Mouse (Mus musculus) kidney, postnatal 4 days (tissue): ENCODE measurements around the gene Ulk4.
A peak's percentile ranks its signal among the peaks of the same experiment; 100 is the strongest.
"Not testable (repeated sequence)": the region's sequence is repeated elsewhere in the genome, so short reads cannot be mapped to it uniquely, and the experiment has no call there.

Experiments used
- DNase-seq, 2 experiments: peaks; one replicate each; pipeline ENCODE4 v3.0.0; 2021; ENCODE audit warnings: mixed read lengths in 2 of 2

Gene Ulk4

DNA sequence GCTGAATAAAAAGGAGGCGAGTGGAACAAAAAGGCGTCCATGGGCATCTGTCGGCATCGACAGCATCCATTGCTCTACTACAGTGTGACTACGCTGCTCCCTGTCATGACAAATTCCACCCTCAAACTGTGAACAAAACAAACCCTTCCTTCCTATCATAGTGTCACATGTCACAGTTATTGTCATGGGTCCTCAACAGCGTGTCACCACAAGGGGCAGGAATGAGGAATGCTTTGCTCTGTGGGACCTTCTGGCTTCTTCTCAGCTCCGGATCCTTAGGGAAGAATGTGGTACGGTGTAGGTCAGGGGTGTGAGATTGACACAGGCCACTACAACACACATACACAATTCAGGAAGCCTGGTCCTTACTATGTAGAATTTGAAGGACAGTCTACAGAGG, 218.5 kb downstream of the Ulk4 start:
- peak in 1 of 2 experiments; percentile 32 for DNase-seq

DNA sequence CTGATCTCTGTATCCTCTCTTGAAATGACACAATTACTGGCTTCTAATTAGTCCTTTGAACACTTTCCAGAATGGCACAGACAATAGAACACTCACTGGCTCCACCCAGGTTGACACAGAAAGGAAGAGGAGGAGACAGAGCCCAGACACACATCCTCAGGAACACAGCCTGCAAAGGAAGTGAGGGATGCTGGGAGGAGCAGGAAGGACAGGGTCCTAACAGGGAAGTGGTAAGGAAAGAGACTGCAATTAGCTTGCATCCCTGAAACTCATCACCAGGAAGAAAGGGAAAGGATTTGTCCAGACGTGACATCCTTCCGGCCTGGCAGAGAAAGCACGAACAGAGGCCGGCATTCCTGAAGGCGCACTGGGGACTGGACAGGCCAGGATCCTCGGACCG, 218.9 kb downstream of the Ulk4 start:
- peak; percentile 45 to 64 for DNase-seq

DNA sequence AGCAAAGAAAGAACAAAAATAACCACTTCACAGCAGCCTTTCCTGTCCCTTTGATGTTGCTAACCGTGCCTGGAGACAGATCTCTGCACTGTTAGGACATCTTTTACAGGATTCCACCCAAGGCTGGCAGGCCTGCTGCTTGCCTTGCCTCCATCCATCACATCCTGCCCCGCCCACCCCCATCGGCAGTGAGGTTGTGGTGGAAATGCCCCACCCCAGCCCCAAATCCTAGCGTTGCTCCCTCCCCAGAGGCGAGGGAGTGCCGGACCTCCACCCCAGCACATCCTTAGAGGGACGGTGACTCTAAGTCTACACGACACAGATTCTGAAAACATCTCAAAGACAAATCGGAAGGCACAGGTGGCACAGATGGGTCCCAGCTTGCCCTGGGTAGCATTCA, 219.6 kb downstream of the Ulk4 start:
- DNase-seq: peak; percentile 48 to 68

- no peak for DNase-seq
These were observed 220.5 kb downstream of the Ulk4 start for GRCm38 (mm10) chr9:121056526-121056925.

- DNase-seq: peak in 1 of 2 experiments; percentile 37
These were observed 221.0 kb downstream of the Ulk4 start for GRCm38 (mm10) chr9:121056036-121056435.

DNA sequence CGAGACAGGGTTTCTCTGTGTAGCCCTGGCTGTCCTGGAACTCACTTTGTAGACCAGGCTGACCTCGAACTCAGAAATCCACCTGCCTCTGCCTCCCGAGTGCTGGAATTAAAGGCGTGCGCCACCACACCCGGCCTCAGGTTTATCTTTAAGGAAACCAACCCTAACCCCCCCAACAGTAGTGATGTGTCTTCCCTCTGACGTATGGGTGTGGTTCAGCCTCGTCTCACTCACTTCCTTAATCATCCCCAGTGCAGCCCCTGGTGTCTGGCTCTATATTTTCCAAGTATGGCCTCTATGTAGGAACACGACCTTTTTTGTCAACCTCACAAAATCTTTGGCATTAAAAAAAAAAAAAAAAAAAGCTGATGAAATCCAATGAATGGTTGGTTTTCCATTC, 231.3 kb downstream of the Ulk4 start:
- not testable (repeated sequence) for DNase-seq

GRCm38 (mm10) chr9:121044471-121045206, 232.4 kb downstream of the Ulk4 start:
- no peak for DNase-seq

DNA sequence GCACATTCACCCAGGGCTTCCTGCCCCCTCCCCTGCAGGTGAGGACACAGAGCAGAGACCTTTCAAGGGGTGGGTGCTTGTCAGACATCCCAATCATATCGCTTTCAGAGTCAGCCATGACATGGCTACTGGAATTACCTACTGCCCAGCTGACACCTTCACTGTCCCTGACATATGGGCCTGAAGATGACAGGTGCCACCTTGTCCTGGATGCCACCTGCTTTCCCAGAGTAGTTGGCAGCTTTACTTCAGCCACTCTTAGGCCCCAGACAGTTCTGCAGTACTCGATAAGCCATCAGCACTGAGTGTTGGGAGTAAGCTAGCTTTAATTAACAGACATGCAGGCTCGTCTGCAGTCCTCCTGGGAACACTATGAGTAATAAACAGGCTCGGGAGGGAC, 234.0 kb downstream of the Ulk4 start:
- DNase-seq: no peak

GRCm38 (mm10) chr9:121038396-121038795, 238.6 kb downstream of the Ulk4 start:
- DNase-seq: no peak

GRCm38 (mm10) chr9:121037975-121038374, 239.0 kb downstream of the Ulk4 start:
- DNase-seq: no peak

DNA sequence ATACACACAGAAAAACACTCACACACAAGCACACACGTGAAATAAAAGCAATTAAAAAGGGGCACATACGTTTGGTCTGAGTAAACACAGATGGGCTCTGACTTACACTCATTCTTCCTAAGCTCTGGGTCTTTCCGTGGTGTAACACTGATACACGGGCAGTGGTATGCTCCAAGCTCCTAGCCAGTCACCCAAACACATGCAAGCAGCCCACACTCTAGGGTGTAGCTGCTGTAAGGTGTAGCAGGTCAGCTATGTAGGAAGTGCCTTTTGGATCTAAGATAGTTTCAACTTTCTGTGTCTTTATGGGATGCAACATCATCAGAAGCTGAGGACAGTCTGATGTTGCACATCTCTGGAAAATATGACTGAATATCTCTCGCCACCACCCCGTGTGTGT, 241.7 kb downstream of the Ulk4 start:
- no peak for DNase-seq

DNA sequence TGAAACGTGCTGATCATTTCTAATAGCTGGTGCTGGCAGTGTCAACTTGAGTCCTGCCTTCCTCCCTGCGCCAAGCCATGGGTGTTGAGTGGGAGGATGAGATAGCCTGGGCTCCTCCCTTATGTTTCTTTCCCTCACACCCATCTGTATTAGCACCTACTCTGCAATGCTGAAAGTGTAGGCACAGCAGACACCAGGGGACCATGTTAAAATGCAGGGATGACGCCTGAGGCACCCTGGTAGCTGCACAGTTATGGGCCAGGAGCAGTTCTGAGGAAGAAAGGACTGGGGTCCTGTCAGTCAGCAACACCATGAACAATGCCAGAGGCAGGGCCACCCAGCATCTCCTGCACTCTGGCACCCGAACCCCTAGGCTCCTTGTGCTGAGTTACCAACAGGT, 243.4 kb downstream of the Ulk4 start:
- no peak for DNase-seq

DNA sequence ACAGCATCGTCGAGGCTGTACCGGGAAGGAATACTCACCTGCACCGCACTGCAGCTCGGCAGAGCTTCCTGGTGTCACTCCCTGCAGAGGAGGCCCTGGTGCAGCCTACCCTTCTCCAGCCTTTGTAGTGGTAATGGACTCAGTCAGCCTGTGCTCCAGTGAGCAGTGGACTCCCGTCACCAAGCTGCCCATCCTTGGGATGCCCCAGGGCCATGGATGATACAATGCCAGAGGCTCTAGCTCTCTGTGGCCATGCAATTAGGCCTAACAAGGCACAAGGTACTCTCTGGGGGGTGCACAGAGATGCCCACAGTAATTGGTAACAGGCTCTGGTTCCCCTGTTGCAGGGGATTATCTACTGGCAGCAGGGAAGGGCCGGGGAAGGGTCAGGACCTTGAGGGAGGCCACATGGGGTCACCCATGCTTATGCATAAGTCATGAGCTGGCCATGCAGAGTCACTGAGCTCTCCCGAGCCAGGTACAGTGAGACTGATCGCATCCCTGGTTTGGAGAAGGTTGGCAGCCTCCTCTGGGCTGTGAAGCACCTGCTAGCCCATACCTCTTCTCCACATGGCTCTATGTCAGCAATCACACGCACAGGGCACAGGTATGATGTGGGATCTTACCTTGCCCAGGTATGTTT, 244.6 kb downstream of the Ulk4 start:
- no peak for DNase-seq

DNA sequence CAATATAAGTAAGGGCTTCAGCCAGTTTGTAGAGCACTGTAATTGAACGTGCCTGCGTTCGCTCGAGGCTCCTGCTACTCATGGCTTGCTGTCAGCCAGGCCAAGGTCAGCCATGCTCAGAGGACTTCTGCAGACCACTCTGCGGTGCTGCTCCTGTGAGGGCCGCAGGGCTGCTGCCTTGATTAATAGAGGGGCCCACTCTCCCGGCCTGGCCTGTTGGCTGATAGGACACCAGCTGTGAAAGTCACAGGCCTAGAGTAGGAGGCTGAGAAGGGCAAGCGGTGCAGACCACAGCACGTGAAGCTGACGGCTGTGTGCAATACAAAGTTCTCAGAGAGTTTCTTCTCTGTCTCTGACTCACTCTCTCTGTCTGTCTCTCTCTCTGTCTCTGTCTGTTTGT, 246.0 kb downstream of the Ulk4 start:
- DNase-seq: peak; percentile 28 to 47

DNA sequence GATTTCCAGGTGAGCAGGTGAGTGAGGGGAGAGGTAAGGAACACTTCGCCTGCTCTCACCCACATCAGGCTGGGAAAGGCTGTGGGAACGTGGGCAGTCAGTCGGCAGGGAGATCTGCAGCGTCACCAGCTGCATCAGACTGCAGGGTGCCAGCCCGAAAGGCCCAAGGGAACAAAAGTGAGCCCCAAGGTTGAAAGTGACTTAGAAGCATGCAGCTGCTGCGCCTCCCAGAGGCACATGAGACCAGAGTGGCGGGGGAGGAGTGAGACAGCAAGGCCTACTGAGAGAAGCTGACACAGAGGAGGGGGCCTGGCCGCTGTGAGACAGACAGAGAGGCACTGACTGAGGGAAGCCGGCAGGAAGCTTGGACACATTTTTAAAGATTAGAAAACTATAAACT, 247.2 kb downstream of the Ulk4 start:
- DNase-seq: peak; percentile 24

GRCm38 (mm10) chr9:121023526-121024264, 253.3 kb downstream of the Ulk4 start:
- DNase-seq: no peak

DNA sequence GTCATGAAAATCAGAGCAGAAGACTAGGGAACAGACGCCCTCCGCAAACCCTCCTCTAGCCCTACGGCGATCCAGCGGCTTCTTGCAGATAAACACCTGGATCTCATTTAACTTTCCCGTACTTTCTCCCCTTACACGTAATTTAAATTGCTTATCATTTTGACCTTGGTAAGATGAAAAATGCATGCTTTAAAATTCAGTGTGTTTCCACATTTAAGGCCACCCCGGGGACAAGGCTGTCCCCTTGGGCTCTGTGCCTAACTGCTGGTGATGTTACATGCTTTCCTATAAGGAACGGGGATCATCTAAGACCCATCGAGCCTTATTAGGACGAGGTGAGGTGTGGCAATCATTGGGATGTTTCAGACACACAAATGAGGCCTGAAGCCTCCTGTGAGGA, 256.6 kb downstream of the Ulk4 start:
- no peak for DNase-seq

GRCm38 (mm10) chr9:121019932-121020331, 257.1 kb downstream of the Ulk4 start:
- no peak for DNase-seq

- DNase-seq: no peak
These were observed 258.3 kb downstream of the Ulk4 start for GRCm38 (mm10) chr9:121018524-121019315.

DNA sequence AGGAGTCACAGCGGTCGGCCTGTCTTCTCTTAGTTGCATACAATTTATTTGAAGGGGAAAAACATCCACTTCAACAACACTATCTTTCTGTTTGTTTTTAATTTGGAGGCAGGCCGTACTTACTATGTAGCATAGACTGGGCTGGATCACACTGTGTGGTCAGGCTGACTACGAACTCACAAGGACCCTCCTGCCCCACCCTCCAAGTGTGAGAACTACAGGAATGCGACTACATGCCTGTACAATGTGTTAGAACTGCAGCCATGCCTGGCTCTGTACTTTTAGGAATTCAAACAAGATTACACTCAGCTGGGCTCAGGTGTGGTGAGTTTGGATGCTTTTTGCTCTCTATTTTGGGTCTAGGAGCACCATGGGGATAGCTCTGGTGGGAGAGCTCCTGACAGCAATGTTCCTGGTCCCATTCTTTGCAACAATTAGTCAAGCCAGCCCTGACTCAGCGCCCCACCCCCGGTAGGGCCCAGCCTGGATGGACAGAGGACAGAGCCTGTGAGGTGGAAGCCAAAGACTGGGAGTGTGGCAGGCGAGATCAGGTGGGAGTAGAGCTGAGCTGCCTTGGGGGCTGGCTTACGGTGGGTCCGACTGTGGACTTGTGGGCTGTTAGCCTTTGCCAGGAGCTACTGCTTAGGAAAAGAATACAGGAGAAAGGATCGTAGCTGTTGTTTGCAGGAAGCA, 261.0 kb downstream of the Ulk4 start:
- DNase-seq: no peak

- peak; percentile 19 to 40 for DNase-seq
These were observed 265.5 kb downstream of the Ulk4 start for GRCm38 (mm10) chr9:121011540-121011939.

DNA sequence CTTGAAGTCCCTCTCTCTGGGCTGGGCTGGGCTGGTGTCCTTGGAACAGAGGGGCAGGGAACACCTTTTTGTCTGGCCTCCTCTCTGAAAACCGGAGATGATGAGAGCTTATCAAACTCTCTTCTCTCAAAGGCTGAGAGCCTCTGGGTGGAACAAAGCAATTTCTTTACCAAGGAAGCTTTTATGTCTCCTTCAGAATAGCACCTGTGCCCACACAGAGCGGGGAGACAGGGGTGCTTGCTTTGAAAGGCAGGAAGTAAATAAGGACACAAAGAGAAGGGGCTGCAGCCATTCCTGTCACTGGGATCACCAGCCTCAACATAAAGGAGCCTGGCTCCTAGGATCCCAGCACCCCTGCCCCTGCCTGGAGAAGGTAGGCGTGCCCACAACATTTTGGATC, 266.5 kb downstream of the Ulk4 start:
- DNase-seq: no peak
